In genomic region chr16:50420130-50420529, GRCm38 (mm10) we compare ENCODE assay signal across 13 mouse cellular contexts. TPM values are rescaled to one million over a fixed set of nuclear protein-coding genes. Genes with fewer than 3 reads are reported as not detected.
A peak's percentile ranks its signal among the peaks of the same experiment; 100 is the strongest.
DNase-seq lines count a peak whose midpoint lies in the region; ATAC-seq and TF ChIP-seq lines count a peak whose summit lies in the region.
"Had no signal": no experiment of that assay in that cellular context is flagged by ENCODE, and none has a peak within 500 bp of the region (broad histone marks: within the 10 kb centered on the region; RNA-seq: fewer than 3 reads in every experiment).

No protein-coding gene starts in this region.

- H3K27ac ChIP-seq in forebrain, embryonic 14.5 days (ENCODE audit: low read depth, low read length) = no peak overlapping the region
- H3K27ac ChIP-seq in forebrain, embryonic 15.5 days (replicated peaks) = no peak overlapping the region
- no peak overlapping the region for H3K27ac ChIP-seq in liver, postnatal 0 days (ENCODE audit: low read depth)
- no peak overlapping the region for H3K27ac ChIP-seq in liver, embryonic 12.5 days

- TF ChIP-seq EP300 in liver, postnatal 0 days (IDR thresholded peaks at IDR 0.05; ENCODE audit: low read depth) = no peak

- H3K4me3 ChIP-seq in forebrain, embryonic 14.5 days (ENCODE audit: low read depth, low read length) = no peak overlapping the region
- H3K4me3 ChIP-seq in forebrain, embryonic 15.5 days = no peak overlapping the region
- H3K4me3 ChIP-seq in liver, postnatal 0 days (ENCODE audit: low read depth, low read length) = no peak overlapping the region
- H3K4me3 ChIP-seq in liver, embryonic 12.5 days = no peak overlapping the region
- H3K4me3 ChIP-seq: erythroblast, embryonic 14.5 days; megakaryocyte, embryonic 14.5 days had no signal

- H3K27me3 ChIP-seq in forebrain, embryonic 14.5 days (replicated peaks; ENCODE audit: control insufficient read depth, insufficient read depth, low read length) = no peaks in the 10 kb centered on the region
- no peaks in the 10 kb centered on the region for H3K27me3 ChIP-seq in forebrain, embryonic 15.5 days
- H3K27me3 ChIP-seq in liver, postnatal 0 days (ENCODE audit: insufficient read depth, low read length) = no peaks in the 10 kb centered on the region
- no peaks in the 10 kb centered on the region for H3K27me3 ChIP-seq in liver, embryonic 12.5 days (replicated peaks)
- H3K27me3 ChIP-seq: megakaryocyte, embryonic 14.5 days had no signal

- H3K9me3 ChIP-seq in forebrain, embryonic 14.5 days (replicated peaks; ENCODE audit: control insufficient read depth, low read length) = no peaks in the 10 kb centered on the region
- H3K9me3 ChIP-seq in forebrain, embryonic 15.5 days = no peaks in the 10 kb centered on the region
- H3K9me3 ChIP-seq in liver, postnatal 0 days (ENCODE audit: low read length) = no peaks in the 10 kb centered on the region
- no peaks in the 10 kb centered on the region for H3K9me3 ChIP-seq in liver, embryonic 12.5 days (replicated peaks)
- H3K9me3 ChIP-seq: megakaryocyte, embryonic 14.5 days had no signal

- ATAC-seq in forebrain, embryonic 14.5 days = no peak
- no peak for ATAC-seq in forebrain, embryonic 15.5 days (replicated peaks)
- ATAC-seq in liver, postnatal 0 days = no peak
- no peak for ATAC-seq in liver, embryonic 12.5 days
- peak; percentile 59; the same call in 1 of the 2 replicates for ATAC-seq in megakaryocyte-erythroid progenitor cell, adult 5-6 weeks (replicated peaks; ENCODE audit: low FRiP score, low TSS enrichment, poor library complexity, severe bottlenecking)
- ATAC-seq: intestine, embryonic 16.5 days had no signal

- H3K36me3 ChIP-seq in forebrain, embryonic 14.5 days (ENCODE audit: control insufficient read depth, insufficient read depth, low read length) = peaks cover 5% of the 10 kb centered on the region; the same call in 1 of the 2 replicates
- H3K36me3 ChIP-seq in forebrain, embryonic 15.5 days = no peaks in the 10 kb centered on the region
- H3K36me3 ChIP-seq in liver, postnatal 0 days (replicated peaks; ENCODE audit: insufficient read depth, low read length) = no peaks in the 10 kb centered on the region
- 0 out of 2 replicates have a peak, but pooled peaks cover 2% of the 10 kb centered on the region for H3K36me3 ChIP-seq in liver, embryonic 12.5 days

- peak; percentile 27; the same call in 1 of the 2 replicates for TF ChIP-seq CTCF in liver, postnatal 0 days (IDR thresholded peaks at IDR 0.05; ENCODE audit: low read depth)

- H3K4me2 ChIP-seq in forebrain, embryonic 14.5 days (ENCODE audit: low read length) = no peak overlapping the region
- H3K4me2 ChIP-seq in forebrain, embryonic 15.5 days (replicated peaks) = no peak overlapping the region
- H3K4me2 ChIP-seq in liver, postnatal 0 days (ENCODE audit: low read depth, low read length) = no peak overlapping the region
- H3K4me2 ChIP-seq in liver, embryonic 12.5 days = no peak overlapping the region
- H3K4me2 ChIP-seq: heart, embryonic 11.5 days had no signal

- peak; percentile 7 for DNase-seq in forebrain, embryonic 14.5 days (ENCODE audit: low spot score)
- no peak for DNase-seq in liver, postnatal 0 days
- DNase-seq in ES-CJ7 (ENCODE audit: low read depth, low spot score) = peak; percentile 56
- DNase-seq in cerebellum, postnatal 25 days = no peak
- DNase-seq in frontal cortex, postnatal 25 days (ENCODE audit: low spot score in 2 of 2) = no peak
- DNase-seq: cerebellum, adult 11-12 months had no signal

- H3K4me1 ChIP-seq in forebrain, embryonic 14.5 days (ENCODE audit: control insufficient read depth, insufficient read depth, low read length) = no peaks in the 10 kb centered on the region
- no peaks in the 10 kb centered on the region for H3K4me1 ChIP-seq in forebrain, embryonic 15.5 days
- no peaks in the 10 kb centered on the region for H3K4me1 ChIP-seq in liver, postnatal 0 days (ENCODE audit: insufficient read depth)
- no peaks in the 10 kb centered on the region for H3K4me1 ChIP-seq in liver, embryonic 12.5 days
- H3K4me1 ChIP-seq: megakaryocyte, embryonic 14.5 days had no signal

- no peak overlapping the region for H3K9ac ChIP-seq in forebrain, embryonic 14.5 days (ENCODE audit: low read length)
- H3K9ac ChIP-seq in forebrain, embryonic 15.5 days (replicated peaks) = no peak overlapping the region
- no peak overlapping the region for H3K9ac ChIP-seq in liver, postnatal 0 days (replicated peaks)
- no peak overlapping the region for H3K9ac ChIP-seq in liver, embryonic 12.5 days

- 15% methylated on average over 1 of the region's 1 CpGs for WGBS in forebrain, embryonic 14.5 days
- 18% methylated on average over 1 of the region's 1 CpGs for WGBS in forebrain, embryonic 15.5 days
- WGBS in liver, postnatal 0 days (ENCODE audit: insufficient replicate concordance) = 33% methylated on average over 1 of the region's 1 CpGs
- WGBS in liver, embryonic 12.5 days (ENCODE audit: insufficient replicate concordance) = 53% methylated on average over 1 of the region's 1 CpGs

RNA-seq across cellular contexts. Expression of gene Bbx, which starts 12.1 kb away (rescaled TPM):
- 11.9 and 15.9 TPM in 2 replicates for polyA plus RNA-seq in forebrain, embryonic 14.5 days (2014; fragmentation: Nextera tagmentation; extraction: Ambion mirVana)
- 33.5 and 33.7 TPM in 2 replicates for polyA plus RNA-seq in forebrain, embryonic 15.5 days (2015; fragmentation: Nextera tagmentation; extraction: Ambion mirVana)
- 6.5 and 7.9 TPM in 2 replicates for polyA plus RNA-seq in liver, postnatal 0 days (2015; fragmentation: Nextera tagmentation; extraction: Ambion mirVana)
- polyA plus RNA-seq in liver, embryonic 12.5 days (2016; fragmentation: Nextera tagmentation; extraction: Ambion mirVana) = 11.7 and 12.1 TPM in 2 replicates
- 9.6 and 10.6 TPM in 2 replicates for total RNA-seq in megakaryocyte-erythroid progenitor cell, adult 5-6 weeks (2014; fragmentation: Nextera tagmentation)
- total RNA-seq in megakaryocyte-erythroid progenitor cell, adult 5-6 weeks (2017) = 19.1 and 19.5 TPM in 2 replicates

Comparison
In these comparisons a context has a peak if more than half of its experiments do, and no peak if none do; other contexts are left out.
1. DNase-seq: peak in forebrain, embryonic 14.5 days (single experiment) and ES-CJ7 (single experiment); none in liver, postnatal 0 days (single experiment), cerebellum, postnatal 25 days (0 of 2) and frontal cortex, postnatal 25 days (0 of 2).